Mouse (Mus musculus): Measurements from ENCODE around the gene Grik3. TPM values are rescaled to one million over a fixed set of nuclear protein-coding genes. Genes with fewer than 3 reads are reported as not detected.

The Grik3 gene
- polyA plus RNA-seq (2014; fragmentation: Illumina TruSeq; extraction: RNeasy Lipid Tissue Mini Kit (QIAGEN cat#74804); ENCODE audit: low read depth, low replicate concordance): 0.10 TPM

GRCm38 (mm10) chr4:125490661-125491504 is at the start of gene Grik3:
TSS of gene Grik3 (plus strand) at chr4:125490700.

